Mouse (Mus musculus): ENCODE data around the gene Dpm3. TPM values are rescaled to one million over a fixed set of nuclear protein-coding genes. Genes with fewer than 3 reads are reported as not detected.
A peak's percentile ranks its signal among the peaks of the same experiment; 100 is the strongest.

Gene Dpm3
- 320 and 365 TPM in 2 replicates for polyA plus RNA-seq (2021; fragmentation: Nextera tagmentation)
- long read RNA-seq, experiment 1, transcript Dpm3-203 (1 exons, 441 nt), result minor isoform, 17 of 91 reads
- long read RNA-seq, experiment 1, transcript Dpm3-201 (2 exons, 404 nt), result major isoform, 72 of 91 reads
- long read RNA-seq, experiment 1, partial matches to known transcripts, result 0 of 91 reads
- long read RNA-seq, experiment 1, other reads (novel, unspliced or antisense), result 1 of 91 reads
- long read RNA-seq, experiment 2, transcript Dpm3-201 (2 exons, 404 nt), result major isoform, 10 of 10 reads
- long read RNA-seq, experiment 2, partial matches to known transcripts, result 0 of 10 reads
- long read RNA-seq, experiment 2, other reads (novel, unspliced or antisense), result 0 of 10 reads

GRCm38 (mm10) chr3:89259076-89259475 is at the start of gene Dpm3:
Gene Dpm3, plus strand, starts transcription at chr3:89259358.

GRCm38 (mm10) chr3:89214681-89215411 is 44.3 kb upstream of the Dpm3 start, which contains the start of gene Thbs3:
Gene Thbs3, plus strand, starts transcription at chr3:89215180.

GRCm38 (mm10) chr3:89226900-89227299 is 32.3 kb upstream of the Dpm3 start, which contains the start of gene Mtx1:
Gene Mtx1, minus strand, starts transcription at chr3:89227088.

GRCm38 (mm10) chr3:89228836-89229235 is 30.3 kb upstream of the Dpm3 start, which contains the start of gene Muc1:
Gene Muc1, plus strand, starts transcription at chr3:89229057.

GRCm38 (mm10) chr3:89245688-89246171 is 13.4 kb upstream of the Dpm3 start, which contains the start of gene Krtcap2:
Gene Krtcap2, plus strand, starts transcription at chr3:89245966.

GRCm38 (mm10) chr3:89246261-89247100 is 12.7 kb upstream of the Dpm3 start, which contains the start of gene Trim46:
Gene Trim46, minus strand, starts transcription at chr3:89246309.

GRCm38 (mm10) chr3:89270051-89270755 is 11.0 kb downstream of the Dpm3 start, which contains the start of gene Slc50a1:
Gene Slc50a1, minus strand, starts transcription at chr3:89270570.

GRCm38 (mm10) chr3:89280606-89281511 is 21.7 kb downstream of the Dpm3 start, which contains the start of gene Efna1:
Gene Efna1, minus strand, starts transcription at chr3:89281142.

Small RNAs within 50 kb of the gene (microRNA-seq; reads per million reads assigned to microRNA genes)
- 8,824 reads per million, percentile 95 among the genes with 10 or more reads in this experiment for gene Mir92b

Other genes starting within 250 kb of the Dpm3 start
- gene Rusc1, start 166.0 kb upstream of the Dpm3 start, polyA plus RNA-seq (2021; fragmentation: Nextera tagmentation), result 40.8 and 48.7 TPM in 2 replicates
- not detected in 2 replicates for gene Gm43738, start 158.3 kb upstream of the Dpm3 start, polyA plus RNA-seq (2021; fragmentation: Nextera tagmentation)
- gene Fdps, start 157.4 kb upstream of the Dpm3 start, polyA plus RNA-seq (2021; fragmentation: Nextera tagmentation), result 183 TPM in 2 replicates
- 0.20 TPM in 1 of 2 replicates, not detected in the other for gene Pklr, start 123.2 kb upstream of the Dpm3 start, polyA plus RNA-seq (2021; fragmentation: Nextera tagmentation)
- gene Hcn3, start 99.2 kb upstream of the Dpm3 start, polyA plus RNA-seq (2021; fragmentation: Nextera tagmentation), result 1.9 and 2.1 TPM in 2 replicates
- 2.3 and 2.6 TPM in 2 replicates for gene Clk2, start 94.6 kb upstream of the Dpm3 start, polyA plus RNA-seq (2021; fragmentation: Nextera tagmentation)
- 79.6 and 80.4 TPM in 2 replicates for gene Scamp3, start 81.9 kb upstream of the Dpm3 start, polyA plus RNA-seq (2021; fragmentation: Nextera tagmentation)
- 7.2 and 8.7 TPM in 2 replicates for gene Fam189b, start 76.2 kb upstream of the Dpm3 start, polyA plus RNA-seq (2021; fragmentation: Nextera tagmentation)
- gene Gba, start 56.4 kb upstream of the Dpm3 start, polyA plus RNA-seq (2021; fragmentation: Nextera tagmentation), result 24.0 and 25.6 TPM in 2 replicates
- 10.7 and 16.8 TPM in 2 replicates for gene Thbs3, start 44.2 kb upstream of the Dpm3 start, polyA plus RNA-seq (2021; fragmentation: Nextera tagmentation)
- gene Mtx1, start 32.3 kb upstream of the Dpm3 start, polyA plus RNA-seq (2021; fragmentation: Nextera tagmentation), result 125 and 128 TPM in 2 replicates
- not detected in 2 replicates for gene Muc1, start 30.3 kb upstream of the Dpm3 start, polyA plus RNA-seq (2021; fragmentation: Nextera tagmentation)
- gene Krtcap2, start 13.4 kb upstream of the Dpm3 start, polyA plus RNA-seq (2021; fragmentation: Nextera tagmentation), result 237 and 255 TPM in 2 replicates
- 20.0 and 21.4 TPM in 2 replicates for gene Trim46, start 13.0 kb upstream of the Dpm3 start, polyA plus RNA-seq (2021; fragmentation: Nextera tagmentation)
- gene Slc50a1, start 11.2 kb downstream of the Dpm3 start, polyA plus RNA-seq (2021; fragmentation: Nextera tagmentation), result 56.9 and 59.5 TPM in 2 replicates
- gene Efna1, start 21.8 kb downstream of the Dpm3 start, polyA plus RNA-seq (2021; fragmentation: Nextera tagmentation), result 11.3 and 12.4 TPM in 2 replicates
- 11.0 and 12.5 TPM in 2 replicates for gene Efna3, start 63.6 kb downstream of the Dpm3 start, polyA plus RNA-seq (2021; fragmentation: Nextera tagmentation)
- gene Efna4, start 78.7 kb downstream of the Dpm3 start, polyA plus RNA-seq (2021; fragmentation: Nextera tagmentation), result 0.39 and 0.40 TPM in 2 replicates
- gene Adam15, start 90.6 kb downstream of the Dpm3 start, polyA plus RNA-seq (2021; fragmentation: Nextera tagmentation), result 26.6 and 28.2 TPM in 2 replicates
- not detected in 2 replicates for gene Dcst2, start 102.6 kb downstream of the Dpm3 start, polyA plus RNA-seq (2021; fragmentation: Nextera tagmentation)
- 1.4 TPM in 2 replicates for gene Dcst1, start 105.9 kb downstream of the Dpm3 start, polyA plus RNA-seq (2021; fragmentation: Nextera tagmentation)
- gene Zbtb7b, start 135.4 kb downstream of the Dpm3 start, polyA plus RNA-seq (2021; fragmentation: Nextera tagmentation), result 0.23 and 0.59 TPM in 2 replicates
- not detected in 2 replicates for gene Lenep, start 143.4 kb downstream of the Dpm3 start, polyA plus RNA-seq (2021; fragmentation: Nextera tagmentation)
- 27.2 and 28.1 TPM in 2 replicates for gene Flad1, start 152.5 kb downstream of the Dpm3 start, polyA plus RNA-seq (2021; fragmentation: Nextera tagmentation)
- 10.2 and 10.3 TPM in 2 replicates for gene Cks1b, start 159.0 kb downstream of the Dpm3 start, polyA plus RNA-seq (2021; fragmentation: Nextera tagmentation)
- gene Shc1, start 159.1 kb downstream of the Dpm3 start, polyA plus RNA-seq (2021; fragmentation: Nextera tagmentation), result 2.7 and 3.0 TPM in 2 replicates
- gene Pygo2, start 170.9 kb downstream of the Dpm3 start, polyA plus RNA-seq (2021; fragmentation: Nextera tagmentation), result 5.8 and 6.2 TPM in 2 replicates
- 20.1 and 28.3 TPM in 2 replicates for gene Pbxip1, start 177.3 kb downstream of the Dpm3 start, polyA plus RNA-seq (2021; fragmentation: Nextera tagmentation)
- 64.1 and 68.4 TPM in 2 replicates for gene Pmvk, start 195.2 kb downstream of the Dpm3 start, polyA plus RNA-seq (2021; fragmentation: Nextera tagmentation)